Mouse (Mus musculus): ENCODE results near the gene Tmed6. TPM values are rescaled to one million over a fixed set of nuclear protein-coding genes. Genes with fewer than 3 reads are reported as not detected.

Tmed6 gene
- polyA plus RNA-seq, 1 experiment from 2014 or later: not detected

- ATAC-seq (ENCODE audit: insufficient number of reproducible peaks, insufficient read depth, low FRiP score, low TSS enrichment, low read depth): no peak; the same call in 1 of the 2 replicates
- H3K4me1 ChIP-seq: peaks cover 17% of the 10 kb centered on the region
- H3K27ac ChIP-seq: peak overlapping the region; percentile 74
- no peaks in the 10 kb centered on the region for H3K27me3 ChIP-seq
- no peaks in the 10 kb centered on the region for H3K9me3 ChIP-seq
- peak overlapping the region; percentile 76 for H3K4me2 ChIP-seq
- H3K36me3 ChIP-seq: peaks cover 17% of the 10 kb centered on the region
- H3K9ac ChIP-seq: peak overlapping the region; percentile 98
- peak overlapping the region; percentile 97 for H3K4me3 ChIP-seq
- under 1% methylated on average over 40 of the region's 40 CpGs for WGBS
Measured at GRCm38 (mm10) chr8:107031577-107032090, 33.8 kb downstream of the Tmed6 start.

- peaks cover 17% of the 10 kb centered on the region for H3K4me1 ChIP-seq
- no peaks in the 10 kb centered on the region for H3K9me3 ChIP-seq
Measured at GRCm38 (mm10) chr8:107030650-107031576, 34.5 kb downstream of the Tmed6 start, which contains the start of gene Vps4a. Gene Vps4a (plus strand): TSS chr8:107031222.

DNA sequence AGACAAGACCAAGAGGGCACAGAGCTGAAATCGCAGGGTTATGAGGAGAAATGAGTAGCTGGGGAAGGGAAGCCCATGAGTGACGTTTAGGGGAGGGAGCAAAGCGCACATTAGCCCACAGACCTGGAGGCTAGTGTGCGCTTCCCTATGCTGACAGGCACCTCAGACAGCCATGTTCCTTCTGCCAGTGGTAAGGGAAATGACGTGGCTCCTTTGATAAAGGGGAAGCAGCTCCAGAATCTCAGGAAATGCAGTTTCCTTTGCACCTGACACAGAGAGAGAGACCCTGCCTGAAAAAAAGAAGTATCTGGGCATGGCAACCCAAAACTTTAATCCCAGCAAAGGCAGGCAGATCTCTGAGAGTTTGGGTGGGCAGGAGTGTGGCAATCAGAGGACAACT, 35.4 kb downstream of the Tmed6 start:
- H3K27me3 ChIP-seq: no peaks in the 10 kb centered on the region
- H3K4me2 ChIP-seq: no peak overlapping the region
- H3K27ac ChIP-seq: no peak overlapping the region
- no peaks in the 10 kb centered on the region for H3K9me3 ChIP-seq
- no peak for ATAC-seq (ENCODE audit: insufficient number of reproducible peaks, insufficient read depth, low FRiP score, low TSS enrichment, low read depth)
- H3K4me1 ChIP-seq: peaks cover 17% of the 10 kb centered on the region
- 0 out of 2 replicates have a peak, but pooled peaks cover 3% of the 10 kb centered on the region for H3K36me3 ChIP-seq
- WGBS: 64% methylated on average over 5 of the region's 5 CpGs
- H3K9ac ChIP-seq: no peak overlapping the region
- no peak overlapping the region for H3K4me3 ChIP-seq

More at GRCm38 (mm10) chr8:107030650-107031576, 34.5 kb downstream of the Tmed6 start, which contains the start of gene Vps4a:
- Histone ChIP-seq H3K9ac (peak within 1 kb of the TSS; percentile 98), H3K27me3 (no peaks in the 10 kb centered on the region), H3K4me2 (peak within 1 kb of the TSS; percentile 76), H3K27ac (peak within 1 kb of the TSS; percentile 74), H3K36me3 (peaks cover 11% of the 10 kb centered on the region), H3K4me3 (peak within 1 kb of the TSS; percentile 97)
- peak; percentile 93 for ATAC-seq (ENCODE audit: insufficient number of reproducible peaks, insufficient read depth, low FRiP score, low TSS enrichment, low read depth)
- WGBS: 4% methylated on average over 66 of the region's 66 CpGs

DNA sequence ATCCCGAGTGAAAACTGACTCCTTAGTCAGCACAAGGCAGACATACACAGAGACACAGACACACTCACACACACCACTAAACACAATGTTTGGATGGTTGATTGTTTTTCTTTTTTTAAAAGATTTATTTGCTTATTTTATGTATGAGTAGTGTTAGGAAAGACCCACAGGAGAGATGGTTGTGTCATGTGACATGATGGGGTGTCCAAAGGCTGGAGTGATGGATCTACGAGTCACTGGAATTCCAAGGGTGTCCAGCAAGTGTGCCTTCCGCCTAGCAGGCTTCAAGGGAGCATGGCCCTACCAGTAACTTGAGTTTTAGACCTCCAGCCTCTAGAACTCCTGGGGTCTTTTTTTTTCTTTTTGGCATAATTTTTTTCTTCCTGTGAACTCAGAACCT, 36.1 kb downstream of the Tmed6 start:
- no peak overlapping the region for H3K4me2 ChIP-seq
- 85% methylated on average over 3 of the region's 3 CpGs for WGBS
- H3K4me3 ChIP-seq: no peak overlapping the region
- no peak overlapping the region for H3K9ac ChIP-seq
- H3K27ac ChIP-seq: no peak overlapping the region
- no peaks in the 10 kb centered on the region for H3K27me3 ChIP-seq
- ATAC-seq (ENCODE audit: insufficient number of reproducible peaks, insufficient read depth, low FRiP score, low TSS enrichment, low read depth): no peak
- peaks cover 17% of the 10 kb centered on the region for H3K4me1 ChIP-seq
- H3K36me3 ChIP-seq: no peaks in the 10 kb centered on the region
- H3K9me3 ChIP-seq: no peaks in the 10 kb centered on the region

- Histone ChIP-seq H3K4me2 (no peak overlapping the region), H3K4me3 (no peak overlapping the region), H3K9ac (no peak overlapping the region), H3K9me3 (no peaks in the 10 kb centered on the region), H3K4me1 (no peaks in the 10 kb centered on the region), H3K36me3 (no peaks in the 10 kb centered on the region), H3K27me3 (no peaks in the 10 kb centered on the region), H3K27ac (no peak overlapping the region)
- 89% methylated on average over 8 of the region's 8 CpGs for WGBS
- ATAC-seq (ENCODE audit: insufficient number of reproducible peaks, insufficient read depth, low FRiP score, low TSS enrichment, low read depth): no peak
Measured at GRCm38 (mm10) chr8:107023479-107023878, 42.0 kb downstream of the Tmed6 start.

GRCm38 (mm10) chr8:107014915-107015314, 50.5 kb downstream of the Tmed6 start:
- no peaks in the 10 kb centered on the region for H3K27me3 ChIP-seq
- no peaks in the 10 kb centered on the region for H3K9me3 ChIP-seq
- no peak for ATAC-seq (ENCODE audit: insufficient number of reproducible peaks, insufficient read depth, low FRiP score, low TSS enrichment, low read depth)
- WGBS: 89% methylated on average over 1 of the region's 1 CpGs
- H3K9ac ChIP-seq: no peak overlapping the region
- H3K27ac ChIP-seq: no peak overlapping the region
- H3K4me1 ChIP-seq: no peaks in the 10 kb centered on the region
- H3K4me2 ChIP-seq: no peak overlapping the region
- peaks cover 28% of the 10 kb centered on the region for H3K36me3 ChIP-seq
- H3K4me3 ChIP-seq: no peak overlapping the region

DNA sequence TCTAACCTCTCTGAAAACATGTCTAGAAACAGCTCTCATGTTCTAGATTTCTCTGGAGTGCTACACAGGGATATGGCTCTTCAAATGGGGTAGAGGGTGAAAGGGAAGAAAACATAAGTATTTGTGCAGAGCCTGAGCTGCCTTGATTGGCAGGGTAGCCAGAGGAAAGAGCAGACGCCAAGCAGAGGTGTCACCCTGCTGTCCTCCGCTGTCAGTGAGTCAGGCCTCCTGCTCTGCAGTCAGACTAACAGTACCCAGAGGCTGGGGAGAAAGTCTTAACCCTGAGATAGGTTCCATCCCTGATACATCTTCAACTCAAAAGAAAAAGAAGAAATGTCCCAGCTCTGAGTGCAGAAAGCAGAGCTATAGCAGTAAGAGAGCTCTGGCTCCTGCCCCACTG, 52.8 kb downstream of the Tmed6 start:
- Histone ChIP-seq H3K36me3 (peaks cover 39% of the 10 kb centered on the region), H3K4me2 (no peak overlapping the region), H3K4me1 (no peaks in the 10 kb centered on the region), H3K27ac (no peak overlapping the region), H3K4me3 (no peak overlapping the region), H3K27me3 (no peaks in the 10 kb centered on the region), H3K9me3 (no peaks in the 10 kb centered on the region), H3K9ac (no peak overlapping the region)
- 79% methylated on average over 2 of the region's 2 CpGs for WGBS
- no peak for ATAC-seq (ENCODE audit: insufficient number of reproducible peaks, insufficient read depth, low FRiP score, low TSS enrichment, low read depth)

Small RNA genes within 50 kb of the gene (microRNA-seq; reads per million reads assigned to microRNA genes)
- gene Mir7075: 0.92 reads per million

Other genes with a start within 250 kb of the Tmed6 start
- 0.66 and 0.76 TPM in 2 replicates for gene Has3, start 195.4 kb downstream of the Tmed6 start, polyA plus RNA-seq (2015; fragmentation: Nextera tagmentation; extraction: Ambion mirVana)
- gene Utp4, start 172.0 kb downstream of the Tmed6 start, polyA plus RNA-seq (2015; fragmentation: Nextera tagmentation; extraction: Ambion mirVana): 74.4 and 76.9 TPM in 2 replicates
- gene Sntb2, start 129.9 kb downstream of the Tmed6 start, polyA plus RNA-seq (2015; fragmentation: Nextera tagmentation; extraction: Ambion mirVana): 17.6 and 20.1 TPM in 2 replicates
- gene Vps4a, start 34.4 kb downstream of the Tmed6 start, polyA plus RNA-seq (2015; fragmentation: Nextera tagmentation; extraction: Ambion mirVana): 81.6 and 81.7 TPM in 2 replicates
- gene Pdf, start 17.0 kb downstream of the Tmed6 start, polyA plus RNA-seq (2015; fragmentation: Nextera tagmentation; extraction: Ambion mirVana): 51.1 and 55.7 TPM in 2 replicates
- gene Cog8, start 9.0 kb downstream of the Tmed6 start, polyA plus RNA-seq (2015; fragmentation: Nextera tagmentation; extraction: Ambion mirVana): 39.9 and 40.4 TPM in 2 replicates
- gene Nip7, start 8.8 kb downstream of the Tmed6 start, polyA plus RNA-seq (2015; fragmentation: Nextera tagmentation; extraction: Ambion mirVana): 87.2 and 109 TPM in 2 replicates
- gene Terf2, start 30.9 kb upstream of the Tmed6 start, polyA plus RNA-seq (2015; fragmentation: Nextera tagmentation; extraction: Ambion mirVana): 24.7 and 24.8 TPM in 2 replicates
- gene Cyb5b, start 85.0 kb upstream of the Tmed6 start, polyA plus RNA-seq (2015; fragmentation: Nextera tagmentation; extraction: Ambion mirVana): 78.5 and 83.4 TPM in 2 replicates
- gene Nfat5, start 227.8 kb upstream of the Tmed6 start, polyA plus RNA-seq (2015; fragmentation: Nextera tagmentation; extraction: Ambion mirVana): 23.5 and 28.8 TPM in 2 replicates